Mouse (Mus musculus) spleen, postnatal 10 days (tissue): Measurements from ENCODE around the gene Gm3625.

Source experiments
- DNase-seq, 2 experiments: peaks; one replicate each; pipeline ENCODE4 v3.0.0; 2021 to 2022; ENCODE audit warnings: low spot score in 2 of 2

Gene Gm3625

DNA sequence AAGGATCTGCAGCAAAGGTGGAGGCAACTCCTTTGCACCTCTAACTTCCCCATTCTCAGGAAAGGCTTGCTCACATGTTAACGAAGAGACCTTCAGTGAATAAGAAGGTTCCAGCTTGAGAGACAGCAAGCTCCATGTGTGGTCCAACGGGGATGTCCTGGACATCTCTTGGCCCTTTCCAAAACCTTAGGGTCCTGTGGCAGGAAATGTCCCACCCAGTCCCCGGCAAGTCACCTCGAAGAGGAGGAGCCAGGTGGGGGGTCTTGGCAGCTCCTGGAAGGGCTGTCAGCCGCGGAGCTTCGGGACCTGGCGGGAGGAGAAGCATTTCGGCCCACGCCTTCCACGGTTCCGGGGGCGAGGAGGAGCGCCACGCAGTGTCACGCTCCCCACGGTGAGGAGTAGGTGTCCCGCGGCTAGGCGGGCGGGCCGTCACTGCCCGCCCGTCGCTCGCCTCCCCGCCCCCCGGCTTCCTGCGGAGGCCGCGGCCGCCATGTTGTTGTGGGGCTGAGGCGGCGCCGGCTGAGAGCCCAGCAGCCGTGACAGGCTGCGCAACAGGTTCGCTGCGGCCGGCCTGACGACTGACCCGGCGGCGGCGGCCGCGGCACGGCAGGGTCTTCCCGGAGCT lies at the start of gene Gm3625, which contains the start of gene Itsn2:
Gene Gm3625, minus strand, starts transcription at position 387 of the 625 bp plus-strand sequence.
Gene Itsn2, plus strand, starts transcription at position 98 of the 625 bp plus-strand sequence.
- peak in 1 of 2 experiments; percentile 86 for DNase-seq

- DNase-seq = no peak
Measured at GRCm38 (mm10) chr12:4640737-4641136, 48.0 kb upstream of the Gm3625 start.

- DNase-seq = no peak
Measured at GRCm38 (mm10) chr12:4638438-4638837, 45.7 kb upstream of the Gm3625 start.

DNA sequence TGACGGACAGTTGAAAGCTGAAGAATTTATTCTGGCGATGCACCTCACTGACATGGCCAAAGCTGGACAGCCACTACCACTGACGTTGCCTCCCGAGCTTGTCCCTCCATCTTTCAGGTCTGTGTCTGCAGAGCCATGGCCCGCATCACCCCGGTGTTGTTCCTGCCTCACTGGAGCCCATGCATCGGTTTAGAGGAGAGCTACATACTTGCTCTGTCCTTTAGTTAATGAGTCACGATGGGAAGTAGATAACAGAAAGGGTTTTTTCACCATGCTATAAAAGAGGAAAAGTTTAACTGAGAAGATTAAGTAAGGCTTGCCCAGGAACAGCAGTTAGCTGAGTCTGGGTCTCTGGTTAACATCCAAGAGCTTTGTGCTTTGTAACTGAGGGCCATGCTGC lies 40.2 kb upstream of the Gm3625 start:
- DNase-seq = no peak

DNA sequence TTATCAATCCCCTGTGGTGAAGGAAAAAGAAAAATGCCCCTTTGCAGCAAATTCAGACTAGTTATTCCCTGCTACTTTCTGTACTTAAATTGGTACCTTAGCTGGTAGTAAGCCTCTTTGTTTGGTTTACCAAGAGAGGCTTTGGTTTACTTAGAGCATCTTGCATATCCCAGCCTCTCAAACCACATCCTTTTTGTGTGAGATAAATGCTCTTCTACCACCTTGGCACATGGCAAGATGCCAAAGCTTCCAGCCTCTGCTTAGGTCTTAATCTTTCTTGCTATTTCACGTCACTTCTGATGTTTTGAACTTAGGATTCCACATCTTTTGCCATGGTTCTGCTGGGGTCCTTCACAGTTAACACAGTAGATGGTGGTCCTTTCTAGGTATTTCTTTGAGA lies 31.5 kb upstream of the Gm3625 start:
- DNase-seq = no peak

GRCm38 (mm10) chr12:4614722-4615121 lies 22.0 kb upstream of the Gm3625 start:
- DNase-seq = no peak

- no peak for DNase-seq
Measured at GRCm38 (mm10) chr12:4606625-4607024, 13.9 kb upstream of the Gm3625 start.

- DNase-seq = no peak
Measured at GRCm38 (mm10) chr12:4599713-4600112, 7.0 kb upstream of the Gm3625 start.

GRCm38 (mm10) chr12:4598666-4599428 lies 6.1 kb upstream of the Gm3625 start:
- DNase-seq = no peak

GRCm38 (mm10) chr12:4595055-4595454 lies 2.3 kb upstream of the Gm3625 start:
- DNase-seq = peak in 1 of 2 experiments; percentile 17

GRCm38 (mm10) chr12:4593930-4594391 lies 1.2 kb upstream of the Gm3625 start:
- DNase-seq = peak in 1 of 2 experiments; percentile 13

- peak; percentile 73 to 77 for DNase-seq
Measured at GRCm38 (mm10) chr12:4593166-4593929, 621 bp upstream of the Gm3625 start.

DNA sequence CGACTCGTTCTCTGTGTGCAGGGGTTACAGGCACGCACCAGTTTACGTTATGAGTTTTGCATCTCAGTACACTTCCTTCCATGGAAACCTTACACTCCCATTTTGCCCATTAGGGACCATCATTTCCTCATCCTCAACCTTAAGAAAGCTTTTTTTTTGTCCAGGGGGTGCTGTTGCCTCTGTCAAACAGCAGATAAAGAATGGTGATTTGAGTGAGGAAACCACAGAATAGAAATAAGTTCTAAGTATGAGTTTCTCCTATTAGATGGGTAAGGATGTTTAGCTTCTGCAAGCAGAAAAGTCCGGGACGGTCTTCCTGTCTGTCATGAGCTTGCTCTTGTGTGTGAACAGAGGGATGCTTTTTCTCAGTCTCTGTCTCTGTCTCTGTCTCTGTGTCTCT lies 702 bp downstream of the Gm3625 start:
- DNase-seq = peak in 1 of 2 experiments; percentile 13

DNA sequence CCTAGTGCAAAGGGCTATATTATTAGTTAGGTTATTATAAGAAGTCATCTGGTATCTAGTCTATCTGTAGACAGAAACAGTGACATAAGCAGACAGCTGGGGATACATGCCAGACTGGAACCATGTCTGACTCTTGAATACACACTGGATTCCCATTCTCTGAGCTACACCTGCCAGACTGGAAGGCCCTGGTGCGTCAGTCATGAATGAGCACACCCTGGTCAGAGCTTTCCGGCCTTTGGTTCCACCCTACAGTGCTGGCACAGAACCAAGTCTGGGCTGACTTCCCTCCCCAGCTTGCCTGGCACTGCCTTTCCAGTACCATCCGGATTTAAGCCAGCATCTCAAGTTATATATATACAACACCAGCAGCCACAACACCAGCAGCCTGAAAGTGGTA lies 4.1 kb downstream of the Gm3625 start:
- no peak for DNase-seq

DNA sequence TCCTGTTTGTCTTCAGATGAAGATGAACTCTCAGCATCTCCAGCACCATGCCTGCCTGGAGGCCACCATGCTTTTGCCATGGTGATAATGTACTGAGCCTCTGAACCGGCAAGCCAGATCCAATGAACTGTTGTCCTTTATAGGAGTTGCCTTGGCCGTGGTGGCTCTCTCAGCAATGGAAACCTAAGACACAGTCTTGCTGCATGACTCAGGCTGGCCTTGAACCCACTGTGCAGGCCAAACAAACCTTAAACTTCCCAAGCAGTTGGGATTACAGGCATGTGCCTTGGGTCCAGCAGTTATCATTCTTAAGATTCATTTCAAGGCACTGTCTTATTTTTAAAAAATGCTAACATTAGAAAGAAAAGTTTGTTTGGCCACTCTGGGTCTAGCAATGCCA lies 4.9 kb downstream of the Gm3625 start:
- DNase-seq = no peak

GRCm38 (mm10) chr12:4582326-4582725 lies 10.4 kb downstream of the Gm3625 start:
- DNase-seq = no peak

DNA sequence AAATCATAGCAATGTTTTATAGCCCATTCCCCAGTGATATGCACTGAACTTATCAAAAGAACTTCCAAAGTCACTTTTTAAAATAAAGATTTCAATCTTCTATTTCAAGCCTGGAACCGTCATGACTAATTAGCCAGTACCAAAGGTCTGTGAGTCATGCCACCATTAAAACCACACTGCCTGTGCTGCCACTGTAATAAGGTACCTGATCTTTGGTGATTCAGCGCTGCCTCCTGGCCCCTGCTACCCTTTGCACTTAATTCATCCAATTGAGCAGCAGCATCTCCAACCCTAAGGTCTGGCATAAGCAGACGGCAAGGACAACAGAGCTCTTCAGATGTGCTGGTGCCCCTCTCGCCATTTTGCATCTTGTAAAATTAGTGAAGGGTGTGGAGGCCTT lies 18.7 kb downstream of the Gm3625 start:
- no peak for DNase-seq

GRCm38 (mm10) chr12:4571864-4572263 lies 20.9 kb downstream of the Gm3625 start:
- peak in 1 of 2 experiments; percentile 36 for DNase-seq

DNA sequence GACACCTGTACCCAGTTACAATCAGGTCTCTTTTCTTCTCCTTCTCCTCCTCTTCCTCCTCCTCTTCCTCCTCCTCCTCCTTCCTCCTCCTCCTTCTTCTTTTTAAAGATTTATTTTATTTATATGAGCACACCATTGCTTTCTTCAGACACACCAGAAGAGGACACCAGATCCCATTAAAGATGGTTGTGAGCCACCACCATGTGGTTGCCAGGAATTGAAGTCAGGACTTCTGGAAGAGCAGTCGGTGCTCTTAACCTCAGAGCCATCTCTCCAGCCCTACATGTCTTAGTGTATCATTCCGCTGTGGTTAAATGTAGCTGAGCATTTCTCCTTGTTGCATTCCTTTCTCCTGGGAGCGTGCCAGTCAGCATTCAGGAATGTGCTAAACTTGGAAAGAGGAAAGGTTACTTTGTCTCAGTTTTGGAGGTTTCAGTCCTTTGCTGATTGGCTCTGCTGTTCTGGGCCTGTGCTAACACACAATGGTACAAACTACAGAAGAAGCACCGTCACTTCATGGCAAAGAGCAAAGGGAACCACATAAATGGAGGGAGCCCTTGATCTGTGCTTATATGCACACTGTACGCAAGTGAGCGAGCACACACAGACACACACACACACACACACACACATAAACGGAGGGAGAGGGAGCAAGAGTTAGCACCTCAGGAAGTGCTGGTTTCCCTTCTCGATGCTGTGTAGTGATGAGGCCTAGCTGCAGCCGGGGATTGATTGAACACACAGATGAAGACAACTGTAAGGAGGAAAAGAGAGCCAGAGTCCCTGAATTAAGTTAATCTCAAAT lies 34.0 kb downstream of the Gm3625 start:
- DNase-seq = no peak

- no peak for DNase-seq
Measured at GRCm38 (mm10) chr12:4558013-4558412, 34.7 kb downstream of the Gm3625 start.

DNA sequence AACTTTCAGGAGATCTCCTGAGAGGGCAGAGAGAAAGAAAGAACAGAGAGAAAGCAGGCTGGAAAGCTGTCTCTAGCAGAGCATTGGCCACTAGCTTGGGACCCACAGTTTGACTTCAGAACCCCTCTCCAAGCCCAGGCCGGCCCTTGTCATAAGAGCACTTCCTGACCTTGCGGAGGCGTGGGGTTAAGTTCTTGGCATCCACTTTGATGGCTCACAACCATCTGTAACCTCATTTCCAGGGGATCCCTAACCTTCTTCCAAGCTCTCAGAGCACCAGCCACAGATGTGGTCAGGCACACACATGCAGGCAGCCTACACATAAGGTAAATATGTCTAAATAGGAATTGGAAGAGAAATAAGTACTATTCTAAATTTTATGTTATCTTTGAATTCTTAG lies 35.3 kb downstream of the Gm3625 start:
- no peak for DNase-seq
